Comparison of ENCODE assay signal across 11 mouse cellular contexts in genomic region chr16:34279654-34280383, GRCm38 (mm10).
DNase-seq lines count a peak whose midpoint lies in the region; ATAC-seq and TF ChIP-seq lines count a peak whose summit lies in the region.
"Had no signal": no experiment of that assay in that cellular context is flagged by ENCODE, and none has a peak within 500 bp of the region (broad histone marks: within the 10 kb centered on the region; RNA-seq: fewer than 3 reads in every experiment).

No protein-coding gene starts in this region.

- H3K4me1 ChIP-seq in forebrain, postnatal 0 days (ENCODE audit: insufficient read depth), result no peaks in the 10 kb centered on the region

- no peaks in the 10 kb centered on the region for H3K36me3 ChIP-seq in forebrain, postnatal 0 days (ENCODE audit: insufficient read depth)
- H3K36me3 ChIP-seq: embryonic facial prominence, embryonic 10.5 days; hindbrain, embryonic 10.5 days had no signal

- no peak overlapping the region for H3K9ac ChIP-seq in forebrain, postnatal 0 days

- no peak overlapping the region for H3K4me2 ChIP-seq in forebrain, postnatal 0 days (ENCODE audit: low read depth)

- H3K27me3 ChIP-seq in forebrain, postnatal 0 days (ENCODE audit: insufficient read depth, low read length), result no peaks in the 10 kb centered on the region

- DNase-seq in layer of hippocampus, adult 11-12 months (ENCODE audit: low spot score), result peak; percentile 79
- DNase-seq in layer of hippocampus, postnatal 25 days (ENCODE audit: extremely low spot score in 1 of 2, low spot score in 1 of 2), result no peak
- DNase-seq in brain, embryonic 18.5 days (ENCODE audit: low read depth, low spot score), result peak; percentile 66
- DNase-seq in forebrain, postnatal 0 days, result peak; percentile 81
- peak; percentile 46 to 76 for DNase-seq in left cerebral cortex, adult 9 months (ENCODE audit: low spot score in 2 of 2)
- no peak for DNase-seq in MN1 (ENCODE audit: low spot score)
- DNase-seq: gastrocnemius, postnatal 36 days had no signal

- peak; percentile 11; the same call in 1 of the 2 replicates for TF ChIP-seq CTCF in forebrain, postnatal 0 days (IDR thresholded peaks at IDR 0.05; ENCODE audit: low read depth)

- no peaks in the 10 kb centered on the region for H3K9me3 ChIP-seq in forebrain, postnatal 0 days (ENCODE audit: low read length)
- H3K9me3 ChIP-seq: embryonic facial prominence, embryonic 10.5 days; hindbrain, embryonic 10.5 days had no signal

- H3K4me3 ChIP-seq in forebrain, postnatal 0 days (ENCODE audit: low read depth, low read length), result no peak overlapping the region
- H3K4me3 ChIP-seq: embryonic facial prominence, embryonic 10.5 days; hindbrain, embryonic 10.5 days had no signal

- WGBS in forebrain, postnatal 0 days, result 57% methylated on average over 7 of the region's 7 CpGs

- peak; percentile 90 for ATAC-seq in forebrain, postnatal 0 days
- ATAC-seq in megakaryocyte progenitor cell, adult 5-6 weeks (replicated peaks; ENCODE audit: poor library complexity), result no peak

- 0 out of 2 replicates have a peak overlapping the region, but pooled peaks have one; percentile 35 for H3K27ac ChIP-seq in forebrain, postnatal 0 days (ENCODE audit: low read depth, low read length)
- H3K27ac ChIP-seq: embryonic facial prominence, embryonic 10.5 days; hindbrain, embryonic 10.5 days; kidney, postnatal 0 days had no signal

Comparison
In these comparisons a context has a peak if more than half of its experiments do, and no peak if none do; other contexts are left out.
1. DNase-seq: peak in layer of hippocampus, adult 11-12 months (single experiment), brain, embryonic 18.5 days (single experiment), forebrain, postnatal 0 days (single experiment) and left cerebral cortex, adult 9 months (2 of 2); none in layer of hippocampus, postnatal 25 days (0 of 2) and MN1 (single experiment).